Mouse (Mus musculus) neural tube, embryonic 15.5 days (tissue): ENCODE results near the gene Cd93. TPM values are rescaled to one million over a fixed set of nuclear protein-coding genes. Genes with fewer than 3 reads are reported as not detected.

Experiments
- ATAC-seq: fragments of 200-750 bp; cut with Nextera tagmentation; 2 replicates; pipeline ENCODE4 v1.8.0; 2017; ENCODE audit warnings: mild to moderate bottlenecking, moderate TSS enrichment, moderate library complexity; ENCODE audit not compliant: low FRiP score
- H3K27ac ChIP-seq: fragments of 300-500 bp; sonication (generic); replicated peaks from 2 replicates; pipeline ENCODE4 v1.5.1; 2015; ENCODE audit warnings: mild to moderate bottlenecking, inconsistent platforms
- H3K27me3 ChIP-seq: fragments of 300-500 bp; sonication (generic); replicated peaks from 2 replicates; pipeline ENCODE4 v1.6.1; 2015; ENCODE audit warnings: inconsistent platforms
- H3K36me3 ChIP-seq: fragments of 300-500 bp; sonication (generic); 2 replicates; pipeline ENCODE4 v1.6.1; 2015; ENCODE audit warnings: inconsistent platforms
- H3K4me1 ChIP-seq: fragments of 300-500 bp; sonication (generic); 2 replicates; pipeline ENCODE4 v1.6.1; 2015; ENCODE audit warnings: inconsistent platforms
- H3K4me2 ChIP-seq: fragments of 300-500 bp; sonication (generic); 2 replicates; pipeline ENCODE4 v1.6.1; 2015; ENCODE audit warnings: inconsistent platforms, mild to moderate bottlenecking, moderate library complexity
- H3K4me3 ChIP-seq: fragments of 300-500 bp; sonication (generic); replicated peaks from 2 replicates; pipeline ENCODE4 v1.5.1; 2015; ENCODE audit warnings: mild to moderate bottlenecking, inconsistent platforms
- H3K9ac ChIP-seq: fragments of 300-500 bp; sonication (generic); replicated peaks from 2 replicates; pipeline ENCODE4 v1.6.1; 2015; ENCODE audit warnings: mild to moderate bottlenecking, inconsistent platforms
- H3K9me3 ChIP-seq: fragments of 300-500 bp; sonication (generic); replicated peaks from 2 replicates; pipeline ENCODE4 v1.6.1; 2016; ENCODE audit warnings: inconsistent platforms
- WGBS: fragments of 180-500 bp; shearing (Covaris S2); methylation state at CpG from one replicate; pipeline ENCODE4 v1.1.7; 2015; ENCODE audit warnings: mixed read lengths; 5-methylcytosine and 5-hydroxymethylcytosine counted together
- polyA plus RNA-seq: library from polyadenylated mRNA; unstranded; fragments of >200 nt; fragmentation: Nextera tagmentation; extraction: Ambion mirVana; gene quantifications from 2 replicates; pipeline ENCODE4 v1.2.1, GENCODE M21; 2015

The Cd93 gene
- polyA plus RNA-seq, 1 experiment from 2014 or later, result 7.6 TPM

DNA sequence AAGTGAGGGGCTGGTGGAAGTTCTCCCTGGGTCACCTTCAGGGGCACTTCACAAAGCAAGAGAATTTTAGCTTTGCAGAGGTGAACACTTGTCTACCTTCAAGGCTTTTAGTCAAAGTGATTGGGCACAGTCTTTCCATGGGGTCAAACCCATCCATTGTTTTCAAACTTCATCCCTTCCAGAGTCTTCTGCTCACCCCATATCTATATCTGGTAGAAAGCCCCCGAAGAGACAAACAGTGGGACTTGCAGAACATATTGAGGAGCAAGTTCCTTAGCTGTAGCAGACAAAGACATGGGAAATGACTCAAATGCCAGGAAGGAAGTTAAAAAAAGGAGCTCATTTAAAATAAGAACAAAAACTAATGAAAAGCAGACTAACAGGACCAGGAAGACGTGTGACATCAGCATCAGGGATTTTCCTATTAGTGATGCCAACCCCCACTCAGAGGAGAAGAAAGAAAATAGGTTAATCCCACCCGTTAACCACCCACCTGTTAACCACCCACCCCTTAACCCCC lies 24.6 kb upstream of the Cd93 start:
- Histone ChIP-seq H3K27me3 (no peaks in the 10 kb centered on the region), H3K36me3 (no peaks in the 10 kb centered on the region), H3K4me2 (no peak overlapping the region), H3K27ac (no peak overlapping the region), H3K9ac (no peak overlapping the region), H3K4me3 (no peak overlapping the region), H3K9me3 (no peaks in the 10 kb centered on the region), H3K4me1 (no peaks in the 10 kb centered on the region)
- no peak for ATAC-seq
- WGBS, result 77% methylated on average over 3 of the region's 3 CpGs

DNA sequence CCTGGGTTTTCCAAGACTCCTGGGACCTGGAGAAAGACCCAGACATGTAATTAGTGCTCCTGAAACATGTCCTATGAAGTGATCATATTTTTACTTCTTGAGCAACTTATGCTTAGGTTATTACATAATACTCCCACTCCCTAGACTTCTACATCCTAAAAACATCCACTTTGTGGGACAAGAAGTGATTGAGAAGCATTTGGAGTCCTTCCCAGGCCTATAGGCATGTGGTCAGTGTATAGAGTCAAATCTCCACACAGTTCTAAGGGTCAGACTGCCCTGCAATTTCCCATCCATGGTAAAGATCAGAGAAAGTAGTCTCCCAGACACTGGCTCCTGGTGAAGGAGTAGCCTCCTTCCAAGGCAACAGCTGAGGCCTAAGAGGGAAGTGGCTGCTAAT lies 12.0 kb upstream of the Cd93 start:
- Histone ChIP-seq H3K4me3 (no peak overlapping the region), H3K36me3 (no peaks in the 10 kb centered on the region), H3K27ac (no peak overlapping the region), H3K4me2 (no peak overlapping the region), H3K27me3 (no peaks in the 10 kb centered on the region), H3K4me1 (no peaks in the 10 kb centered on the region), H3K9ac (no peak overlapping the region), H3K9me3 (no peaks in the 10 kb centered on the region)
- no peak for ATAC-seq

DNA sequence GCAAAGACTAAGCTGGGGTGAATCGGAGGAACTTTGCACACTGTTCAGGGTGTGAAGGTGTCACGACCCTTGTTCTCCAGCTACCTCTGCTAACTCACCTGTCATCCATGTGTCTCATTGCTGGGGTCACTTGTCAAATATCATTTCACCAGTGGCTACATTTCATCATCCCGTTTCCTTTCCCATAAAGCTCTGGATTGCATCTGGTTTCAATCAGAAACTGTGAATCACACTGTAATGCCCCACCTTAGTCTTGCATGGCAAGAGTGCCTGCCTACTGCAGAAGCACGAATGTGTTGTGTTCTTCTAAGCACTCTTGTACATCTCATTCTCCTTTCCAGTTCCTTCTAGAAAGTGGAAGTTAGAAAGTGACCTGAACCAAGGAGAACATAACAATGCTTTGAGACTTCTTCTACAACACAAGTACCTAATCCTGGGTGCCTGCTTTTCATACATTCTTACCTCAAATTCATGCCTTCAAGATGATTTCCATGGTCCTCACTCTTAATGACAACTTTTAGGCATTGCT lies 10.7 kb upstream of the Cd93 start:
- ATAC-seq, result no peak
- Histone ChIP-seq H3K4me3 (no peak overlapping the region), H3K27ac (no peak overlapping the region), H3K9me3 (no peaks in the 10 kb centered on the region), H3K27me3 (no peaks in the 10 kb centered on the region), H3K4me2 (no peak overlapping the region), H3K36me3 (no peaks in the 10 kb centered on the region), H3K9ac (no peak overlapping the region), H3K4me1 (no peaks in the 10 kb centered on the region)
- 90% methylated on average over 4 of the region's 4 CpGs for WGBS

DNA sequence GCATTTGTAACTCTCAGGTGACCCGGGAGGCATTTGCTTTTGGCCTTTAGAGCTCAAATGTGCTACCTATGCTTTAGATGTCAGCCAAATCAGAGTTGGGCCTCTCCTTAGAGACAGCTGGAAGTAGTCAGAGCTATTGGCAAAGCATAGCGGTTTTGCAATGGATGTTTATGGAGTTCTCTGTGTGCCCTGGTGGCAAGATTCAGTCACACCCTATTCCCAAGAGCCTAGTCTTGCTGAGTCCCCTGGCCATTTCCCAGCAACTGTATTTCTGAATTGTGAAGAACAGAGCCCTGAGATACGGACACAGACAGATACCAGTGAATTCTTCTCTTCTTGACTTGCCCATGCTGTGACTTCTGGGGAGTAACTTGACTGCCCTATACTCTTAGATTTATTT lies 9.7 kb upstream of the Cd93 start:
- Histone ChIP-seq H3K27me3 (no peaks in the 10 kb centered on the region), H3K4me2 (no peak overlapping the region), H3K4me3 (no peak overlapping the region), H3K9me3 (no peaks in the 10 kb centered on the region), H3K4me1 (no peaks in the 10 kb centered on the region), H3K36me3 (no peaks in the 10 kb centered on the region), H3K27ac (no peak overlapping the region), H3K9ac (no peak overlapping the region)
- no peak for ATAC-seq
- WGBS, result 88% methylated on average over 3 of the region's 3 CpGs

DNA sequence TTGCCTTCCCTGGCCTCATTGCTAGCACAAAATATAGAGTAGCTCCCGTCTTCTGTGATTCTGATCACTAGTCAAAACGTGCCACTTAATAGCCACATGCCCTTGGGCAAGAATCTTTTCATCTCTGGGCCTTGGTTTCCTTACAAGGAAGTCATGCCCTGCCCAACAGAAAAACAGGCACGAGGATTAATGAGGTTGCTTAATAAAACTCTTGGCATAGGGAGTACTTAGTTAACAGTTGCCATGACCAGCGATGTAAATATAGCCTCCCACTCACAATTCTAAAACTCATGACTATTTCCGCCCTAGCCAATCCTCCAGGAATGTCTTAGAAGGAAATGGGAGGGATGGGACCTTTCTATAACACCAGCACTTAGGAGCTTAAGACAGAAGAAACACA lies 8.1 kb upstream of the Cd93 start:
- Histone ChIP-seq H3K36me3 (no peaks in the 10 kb centered on the region), H3K4me1 (no peaks in the 10 kb centered on the region), H3K9ac (no peak overlapping the region), H3K27ac (no peak overlapping the region), H3K9me3 (no peaks in the 10 kb centered on the region), H3K4me3 (no peak overlapping the region), H3K27me3 (no peaks in the 10 kb centered on the region), H3K4me2 (no peak overlapping the region)
- ATAC-seq, result no peak
- WGBS, result 83% methylated on average over 5 of the region's 5 CpGs

DNA sequence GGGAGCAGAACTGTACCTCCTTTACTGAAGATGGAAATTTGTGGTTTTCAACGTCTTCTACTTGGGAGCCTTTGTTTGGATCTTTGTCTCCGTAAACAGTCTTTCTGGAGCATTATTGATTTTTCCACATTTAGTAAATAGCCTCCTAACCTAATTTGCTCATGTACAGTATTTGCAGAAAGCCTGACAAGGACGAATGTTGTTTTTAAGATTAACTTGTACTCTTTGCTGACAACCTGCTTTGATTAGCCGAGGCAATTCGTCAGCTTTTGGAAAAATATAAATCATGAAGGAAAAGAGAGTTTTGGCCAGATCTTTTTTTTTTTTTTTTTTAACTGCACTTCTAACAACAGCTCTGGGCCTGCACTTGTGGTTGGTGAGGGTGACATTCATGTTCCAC lies 7.3 kb upstream of the Cd93 start:
- H3K4me2 ChIP-seq, result no peak overlapping the region
- WGBS, result 91% methylated on average over 5 of the region's 5 CpGs
- ATAC-seq, result no peak

DNA sequence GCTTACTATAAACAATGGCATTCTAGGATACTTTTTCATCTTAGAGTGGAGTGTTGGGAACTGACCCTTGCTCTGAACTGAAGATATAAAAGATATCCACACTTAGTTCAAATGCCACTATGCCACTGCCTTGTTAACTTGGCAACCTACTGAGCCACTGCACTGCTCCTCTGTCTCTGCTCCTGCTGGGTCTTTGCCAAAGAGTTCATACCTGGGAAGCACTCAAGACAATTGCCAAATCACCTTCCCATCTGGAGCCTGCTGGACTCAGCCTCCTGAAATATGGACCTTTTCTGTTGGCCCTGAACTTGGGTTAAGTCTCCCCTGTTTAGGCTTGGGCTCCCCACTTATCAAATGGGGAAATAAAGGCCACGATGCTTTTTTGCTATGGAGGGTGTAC lies 6.3 kb upstream of the Cd93 start:
- no peak for ATAC-seq
- Histone ChIP-seq H3K9ac (no peak overlapping the region), H3K36me3 (no peaks in the 10 kb centered on the region), H3K4me2 (no peak overlapping the region), H3K27ac (no peak overlapping the region), H3K4me1 (no peaks in the 10 kb centered on the region), H3K9me3 (no peaks in the 10 kb centered on the region), H3K27me3 (no peaks in the 10 kb centered on the region), H3K4me3 (no peak overlapping the region)
- WGBS, result 91% methylated on average over 1 of the region's 1 CpGs

More for the DNA sequence above, 7.3 kb upstream of the Cd93 start:
- Histone ChIP-seq H3K27ac (no peak overlapping the region), H3K27me3 (no peaks in the 10 kb centered on the region), H3K4me1 (no peaks in the 10 kb centered on the region), H3K36me3 (no peaks in the 10 kb centered on the region), H3K9ac (no peak overlapping the region), H3K9me3 (no peaks in the 10 kb centered on the region), H3K4me3 (no peak overlapping the region)

DNA sequence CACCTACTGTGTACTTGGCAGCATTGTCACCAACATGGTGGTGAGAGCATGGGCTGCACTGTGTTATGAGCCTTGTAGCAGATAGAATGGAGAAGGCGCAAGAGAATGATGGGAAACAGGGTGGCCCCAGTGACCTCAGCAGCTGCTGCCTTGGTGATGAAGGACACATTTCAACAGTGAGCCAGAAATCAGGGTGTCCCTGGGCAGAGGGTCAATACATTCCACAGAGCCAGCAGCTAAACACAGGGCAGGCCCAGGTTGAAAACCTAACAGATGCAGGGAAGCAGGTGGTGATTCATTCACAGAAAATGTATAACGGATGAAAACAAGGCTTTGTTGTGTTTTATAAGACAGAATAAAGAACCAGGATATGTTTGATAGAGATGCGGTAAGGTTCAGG lies 3.1 kb upstream of the Cd93 start:
- WGBS, result 82% methylated on average over 3 of the region's 3 CpGs
- no peak overlapping the region for H3K4me3 ChIP-seq

DNA sequence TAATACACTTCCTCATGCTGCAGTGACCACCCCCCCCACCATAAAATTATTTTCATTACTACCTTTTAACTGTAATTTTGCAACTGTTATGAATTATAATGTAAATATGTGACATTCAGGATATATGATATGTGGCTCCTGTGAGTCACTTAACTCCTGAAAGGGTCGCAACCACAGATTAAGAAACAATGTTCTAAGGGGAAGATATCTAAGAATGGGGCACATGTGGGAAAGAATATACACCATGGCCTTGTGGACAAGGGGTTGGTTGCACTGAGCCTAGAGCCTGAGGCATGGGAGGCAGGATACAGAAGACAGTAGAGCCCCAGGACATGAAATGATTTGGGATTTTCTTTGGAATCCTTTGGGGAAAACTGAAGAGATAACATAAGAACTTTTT lies 2.3 kb upstream of the Cd93 start:
- Histone ChIP-seq H3K4me2 (no peak overlapping the region), H3K4me1 (no peaks in the 10 kb centered on the region), H3K9ac (no peak overlapping the region), H3K9me3 (no peaks in the 10 kb centered on the region), H3K27me3 (no peaks in the 10 kb centered on the region), H3K4me3 (no peak overlapping the region), H3K27ac (no peak overlapping the region), H3K36me3 (no peaks in the 10 kb centered on the region)
- 93% methylated on average over 1 of the region's 1 CpGs for WGBS
- ATAC-seq, result no peak

More for the DNA sequence above, 3.1 kb upstream of the Cd93 start:
- H3K9ac ChIP-seq, result no peak overlapping the region
- no peak overlapping the region for H3K4me2 ChIP-seq
- H3K4me1 ChIP-seq, result no peaks in the 10 kb centered on the region
- H3K27ac ChIP-seq, result no peak overlapping the region
- H3K36me3 ChIP-seq, result no peaks in the 10 kb centered on the region
- no peak for ATAC-seq
- H3K27me3 ChIP-seq, result no peaks in the 10 kb centered on the region
- H3K9me3 ChIP-seq, result no peaks in the 10 kb centered on the region

DNA sequence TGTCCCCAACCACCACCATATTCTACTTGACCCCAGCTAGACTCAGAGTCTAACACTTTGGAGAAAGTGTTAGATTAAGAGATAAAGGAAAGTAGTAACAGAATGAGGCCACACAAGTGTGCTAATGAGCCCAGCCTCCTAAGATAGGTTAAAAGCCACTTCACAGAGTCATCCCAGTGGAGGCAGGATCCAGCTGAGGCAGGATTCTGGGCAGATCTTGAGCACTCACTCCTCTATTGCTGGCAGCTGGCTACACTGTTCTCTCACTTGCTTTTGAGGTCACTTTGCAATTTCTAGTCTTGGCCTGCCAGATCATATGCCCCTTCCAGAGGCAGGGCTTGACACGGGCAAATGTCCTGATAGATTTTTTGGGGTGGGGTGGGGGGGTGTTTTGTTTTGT lies 1.1 kb upstream of the Cd93 start:
- Histone ChIP-seq H3K4me1 (no peaks in the 10 kb centered on the region), H3K9me3 (no peaks in the 10 kb centered on the region), H3K9ac (no peak overlapping the region), H3K4me3 (no peak overlapping the region), H3K36me3 (no peaks in the 10 kb centered on the region), H3K27me3 (no peaks in the 10 kb centered on the region), H3K4me2 (no peak overlapping the region), H3K27ac (no peak overlapping the region)
- ATAC-seq, result no peak
- WGBS, result 85% methylated on average over 1 of the region's 1 CpGs

DNA sequence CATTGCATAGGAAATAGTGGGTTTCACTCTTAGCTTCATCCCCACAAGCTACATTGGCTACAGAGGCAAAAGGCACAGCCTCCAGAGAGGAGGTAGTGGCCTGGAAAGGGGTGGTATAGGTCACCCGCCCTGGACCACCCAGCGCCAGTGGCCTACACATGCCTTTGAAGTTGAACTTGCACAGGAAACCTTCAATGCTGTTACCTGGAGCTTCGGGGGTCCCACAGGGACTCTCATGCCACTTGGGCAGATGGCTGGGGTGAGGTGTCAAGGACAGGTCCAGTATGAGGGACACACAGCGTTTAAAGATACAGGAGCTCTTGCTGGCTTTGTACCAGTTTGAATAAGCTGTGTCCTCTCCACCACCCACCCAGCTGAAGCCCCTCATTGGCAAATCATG lies 653 bp downstream of the Cd93 start:
- Histone ChIP-seq H3K36me3 (no peaks in the 10 kb centered on the region), H3K4me1 (no peaks in the 10 kb centered on the region), H3K27me3 (no peaks in the 10 kb centered on the region), H3K27ac (peak overlapping the region; percentile 54), H3K4me3 (peak overlapping the region; percentile 19), H3K4me2 (no peak overlapping the region), H3K9me3 (no peaks in the 10 kb centered on the region), H3K9ac (no peak overlapping the region)
- 94% methylated on average over 4 of the region's 4 CpGs for WGBS
- no peak; the same call in 1 of the 2 replicates for ATAC-seq

DNA sequence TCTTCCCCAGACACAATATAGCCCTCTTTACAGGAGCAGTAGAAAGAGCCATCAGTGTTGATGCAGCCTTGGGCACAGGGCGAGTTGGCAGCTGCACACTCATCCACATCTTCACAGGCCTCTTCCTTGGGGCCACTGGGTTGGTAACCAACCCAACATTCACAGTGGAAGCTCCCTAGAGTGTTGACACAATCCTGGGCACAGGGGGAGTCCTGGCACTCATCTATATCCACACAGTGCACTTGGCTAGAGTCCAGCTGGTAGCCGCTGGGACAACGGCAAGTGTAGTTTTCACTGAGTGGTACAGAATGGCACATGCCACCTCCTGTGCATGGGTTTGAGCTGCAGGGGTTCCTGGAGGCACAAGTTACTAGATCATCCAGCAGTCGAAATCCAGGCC lies 1.2 kb downstream of the Cd93 start:
- ATAC-seq, result no peak
- no peaks in the 10 kb centered on the region for H3K36me3 ChIP-seq
- no peaks in the 10 kb centered on the region for H3K4me1 ChIP-seq
- 0 out of 2 replicates have a peak overlapping the region, but pooled peaks have one; percentile 5 for H3K27ac ChIP-seq
- peak overlapping the region; percentile 19; the same call in 1 of the 2 replicates for H3K4me3 ChIP-seq
- 59% methylated on average over 4 of the region's 4 CpGs for WGBS
- H3K4me2 ChIP-seq, result no peak overlapping the region
- no peaks in the 10 kb centered on the region for H3K27me3 ChIP-seq
- no peak overlapping the region for H3K9ac ChIP-seq
- H3K9me3 ChIP-seq, result no peaks in the 10 kb centered on the region

DNA sequence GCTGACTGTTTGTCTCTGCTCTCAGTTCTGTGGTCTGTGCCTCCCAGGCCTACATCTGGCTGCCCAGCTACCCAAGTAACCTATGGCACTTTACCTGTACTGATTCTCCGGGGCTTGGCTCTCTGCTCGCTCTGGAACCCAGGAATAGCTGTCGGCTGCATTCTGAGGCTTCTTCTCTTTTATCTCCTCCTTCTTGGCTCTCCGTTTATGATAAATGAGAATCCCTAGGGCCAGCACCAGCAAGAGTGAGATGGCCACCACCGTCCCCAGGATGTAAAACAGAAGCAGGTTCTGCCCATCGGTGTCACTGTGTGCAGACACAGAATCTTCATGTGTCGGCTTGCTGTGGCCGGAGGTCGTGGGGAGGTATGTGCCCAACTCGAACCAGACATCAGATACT lies 1.9 kb downstream of the Cd93 start:
- Histone ChIP-seq H3K4me3 (no peak overlapping the region), H3K9me3 (no peaks in the 10 kb centered on the region), H3K4me1 (no peaks in the 10 kb centered on the region), H3K4me2 (no peak overlapping the region), H3K27ac (no peak overlapping the region), H3K9ac (no peak overlapping the region), H3K27me3 (no peaks in the 10 kb centered on the region), H3K36me3 (no peaks in the 10 kb centered on the region)
- WGBS, result 86% methylated on average over 10 of the region's 10 CpGs
- no peak for ATAC-seq
